In the genomic region with DNA sequence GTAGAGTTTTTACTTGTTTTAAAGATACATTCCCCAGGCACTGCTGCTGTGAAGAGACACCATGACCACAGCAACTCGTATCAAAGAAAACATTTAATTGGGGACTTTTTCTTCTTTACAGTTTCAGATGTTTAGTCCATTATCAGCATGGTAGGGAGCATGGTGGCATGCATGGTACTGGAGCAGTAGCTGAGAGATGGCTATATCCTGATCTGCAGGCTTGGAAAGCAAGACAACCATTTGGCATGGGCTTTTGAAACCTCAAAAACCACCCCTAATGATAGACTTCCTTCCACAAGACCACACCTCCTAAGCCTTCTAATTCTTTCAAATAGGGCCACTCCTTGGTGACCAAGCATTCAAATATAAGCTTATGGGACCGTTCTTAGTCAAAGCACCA, we compare ENCODE assay signal across 12 mouse cellular contexts. TPM values are rescaled to one million over a fixed set of nuclear protein-coding genes. Genes with fewer than 3 reads are reported as not detected.
DNase-seq lines count a peak whose midpoint lies in the region; ATAC-seq and TF ChIP-seq lines count a peak whose summit lies in the region.
"Had no signal": no experiment of that assay in that cellular context is flagged by ENCODE, and none has a peak within 500 bp of the region (broad histone marks: within the 10 kb centered on the region; RNA-seq: fewer than 3 reads in every experiment).

No protein-coding gene starts in this region.

- TF ChIP-seq POLR2A in MEL (IDR thresholded peaks at IDR 0.05; ENCODE audit: control insufficient read depth in 1 of 2, insufficient read depth in 1 of 2, low read depth in 1 of 2, low read length in 2 of 2, poor library complexity in 1 of 2) = no peak; a peak in 1 of 4 replicates
- no peak for TF ChIP-seq POLR2A in limb, embryonic 14.5 days (IDR thresholded peaks at IDR 0.05; ENCODE audit: borderline replicate concordance, extremely low read depth, insufficient read depth, insufficient read length)

- H3K27me3 ChIP-seq in heart, embryonic 10.5 days (ENCODE audit: insufficient read depth, poor library complexity, severe bottlenecking) = no peaks in the 10 kb centered on the region
- no peaks in the 10 kb centered on the region for H3K27me3 ChIP-seq in heart, embryonic 12.5 days (replicated peaks)
- no peaks in the 10 kb centered on the region for H3K27me3 ChIP-seq in liver, embryonic 12.5 days (replicated peaks)
- no peaks in the 10 kb centered on the region for H3K27me3 ChIP-seq in liver, postnatal 0 days (ENCODE audit: insufficient read depth, low read length)
- no peaks in the 10 kb centered on the region for H3K27me3 ChIP-seq in MEL (ENCODE audit: control insufficient read depth in 1 of 2, insufficient read depth in 2 of 2, low read length in 2 of 2)
- no peaks in the 10 kb centered on the region for H3K27me3 ChIP-seq in limb, embryonic 14.5 days (ENCODE audit: control insufficient read depth, insufficient read depth, low read length)
- H3K27me3 ChIP-seq: Patski had no signal

- H3K4me3 ChIP-seq in heart, embryonic 10.5 days = 0 out of 2 replicates have a peak overlapping the region, but pooled peaks have one; percentile 99
- no peak overlapping the region for H3K4me3 ChIP-seq in heart, embryonic 12.5 days
- H3K4me3 ChIP-seq in liver, embryonic 12.5 days = peak overlapping the region; percentile 99; the same call in 1 of the 2 replicates
- no peak overlapping the region for H3K4me3 ChIP-seq in liver, postnatal 0 days (ENCODE audit: low read depth, low read length)
- H3K4me3 ChIP-seq in MEL (ENCODE audit: control insufficient read depth in 1 of 2, insufficient read depth in 1 of 2, low read depth in 2 of 2, low read length in 2 of 2) = peak overlapping the region in 1 of 2 experiments; percentile 77; a peak in 2 of 4 replicates
- H3K4me3 ChIP-seq in limb, embryonic 14.5 days (replicated peaks; ENCODE audit: low read length) = no peak overlapping the region; the same call in 1 of the 2 replicates

- H3K36me3 ChIP-seq in heart, embryonic 10.5 days = no peaks in the 10 kb centered on the region
- H3K36me3 ChIP-seq in heart, embryonic 12.5 days = no peaks in the 10 kb centered on the region
- H3K36me3 ChIP-seq in liver, embryonic 12.5 days = peaks cover 6% of the 10 kb centered on the region; the same call in 1 of the 2 replicates
- no peaks in the 10 kb centered on the region for H3K36me3 ChIP-seq in liver, postnatal 0 days (replicated peaks; ENCODE audit: insufficient read depth, low read length)
- peaks cover 0 to 14% of the 10 kb centered on the region in 2 experiments; a peak in 2 of 4 replicates for H3K36me3 ChIP-seq in MEL (ENCODE audit: control insufficient read depth in 1 of 2, insufficient read depth in 2 of 2, low read length in 2 of 2)
- 0 out of 2 replicates have a peak, but pooled peaks cover 4% of the 10 kb centered on the region for H3K36me3 ChIP-seq in limb, embryonic 14.5 days (ENCODE audit: control insufficient read depth, insufficient read depth, low read length)

- TF ChIP-seq RAD21 in MEL (IDR thresholded peaks at IDR 0.05; ENCODE audit: low read depth, low read length) = no peak

- H3K9ac ChIP-seq in heart, embryonic 12.5 days = no peak overlapping the region
- H3K9ac ChIP-seq in liver, embryonic 12.5 days = peak overlapping the region; percentile 64; the same call in 1 of the 2 replicates
- no peak overlapping the region for H3K9ac ChIP-seq in liver, postnatal 0 days (replicated peaks)
- H3K9ac ChIP-seq in MEL (ENCODE audit: control insufficient read depth, low read depth, low read length, poor library complexity, severe bottlenecking) = peak overlapping the region; percentile 82
- no peak overlapping the region for H3K9ac ChIP-seq in limb, embryonic 14.5 days (ENCODE audit: low read depth, low read length, severe bottlenecking)

- H3K79me2 ChIP-seq in MEL (ENCODE audit: control insufficient read depth, insufficient read depth, low read length, poor library complexity) = peaks cover 31% of the 10 kb centered on the region

- ATAC-seq in heart, embryonic 12.5 days (ENCODE audit: insufficient number of reproducible peaks, low FRiP score) = no peak
- no peak for ATAC-seq in liver, embryonic 12.5 days
- ATAC-seq in liver, postnatal 0 days = no peak
- ATAC-seq in limb, embryonic 14.5 days (ENCODE audit: low FRiP score, low read depth) = no peak
- ATAC-seq: Patski had no signal

- 92% methylated on average over 2 of the region's 2 CpGs for WGBS in heart, embryonic 10.5 days
- 92% methylated on average over 2 of the region's 2 CpGs for WGBS in heart, embryonic 12.5 days
- WGBS in liver, embryonic 12.5 days (ENCODE audit: insufficient replicate concordance) = 87% methylated on average over 2 of the region's 2 CpGs
- WGBS in liver, postnatal 0 days (ENCODE audit: insufficient replicate concordance) = 93% methylated on average over 2 of the region's 2 CpGs
- 92% methylated on average over 2 of the region's 2 CpGs for WGBS in limb, embryonic 14.5 days

- no peak for TF ChIP-seq EP300 in liver, postnatal 0 days (IDR thresholded peaks at IDR 0.05; ENCODE audit: low read depth)
- TF ChIP-seq EP300 in MEL (IDR thresholded peaks at IDR 0.05; ENCODE audit: low read depth in 1 of 2, low read length in 2 of 2) = no peak

- no peak for DNase-seq in heart, embryonic 10.5 days (ENCODE audit: low spot score)
- no peak for DNase-seq in liver, postnatal 0 days
- peak; percentile 75 for DNase-seq in MEL (ENCODE audit: low read depth, low spot score)
- DNase-seq in limb, embryonic 14.5 days (ENCODE audit: low spot score) = no peak
- DNase-seq in testis, postnatal 10 days (ENCODE audit: low spot score) = no peak
- no peak for DNase-seq in layer of hippocampus, adult 8-10 months (ENCODE audit: low spot score in 2 of 2)
- DNase-seq: adrenal gland, adult 2 months; cerebellum, adult 18-20 months; kidney, adult 8-10 months had no signal

- H3K4me1 ChIP-seq in heart, embryonic 10.5 days = peaks cover 5% of the 10 kb centered on the region; the same call in 1 of the 2 replicates
- peaks cover 18% of the 10 kb centered on the region; the same call in 1 of the 2 replicates for H3K4me1 ChIP-seq in heart, embryonic 12.5 days (replicated peaks)
- peaks cover 29% of the 10 kb centered on the region for H3K4me1 ChIP-seq in liver, embryonic 12.5 days
- H3K4me1 ChIP-seq in liver, postnatal 0 days (ENCODE audit: insufficient read depth) = peaks cover 12% of the 10 kb centered on the region
- H3K4me1 ChIP-seq in MEL (ENCODE audit: control insufficient read depth in 1 of 2, insufficient read depth in 2 of 2, low read length in 2 of 2) = peaks cover 0 to 11% of the 10 kb centered on the region in 2 experiments; a peak in 1 of 4 replicates
- H3K4me1 ChIP-seq in limb, embryonic 14.5 days (ENCODE audit: control insufficient read depth, insufficient read depth, low read length) = peaks cover 19% of the 10 kb centered on the region

- H3K9me3 ChIP-seq in heart, embryonic 10.5 days = no peaks in the 10 kb centered on the region
- no peaks in the 10 kb centered on the region for H3K9me3 ChIP-seq in heart, embryonic 12.5 days (replicated peaks)
- no peaks in the 10 kb centered on the region for H3K9me3 ChIP-seq in liver, embryonic 12.5 days (replicated peaks)
- no peaks in the 10 kb centered on the region for H3K9me3 ChIP-seq in liver, postnatal 0 days (ENCODE audit: low read length)
- no peaks in the 10 kb centered on the region for H3K9me3 ChIP-seq in MEL (replicated peaks; ENCODE audit: insufficient read depth, low read length)
- H3K9me3 ChIP-seq in limb, embryonic 14.5 days (ENCODE audit: control insufficient read depth, low read length) = no peaks in the 10 kb centered on the region

- TF ChIP-seq CTCF in liver, postnatal 0 days (IDR thresholded peaks at IDR 0.05; ENCODE audit: low read depth) = no peak
- TF ChIP-seq CTCF in MEL (IDR thresholded peaks at IDR 0.05 in 2 of 3, conservative IDR thresholded peaks at IDR 0.05 in 1 of 3; ENCODE audit: control insufficient read depth in 1 of 3, insufficient read depth in 1 of 3, low read depth in 2 of 3, low read length in 3 of 3, poor library complexity in 1 of 3, severe bottlenecking in 1 of 3) = no peak

- no peak overlapping the region for H3K27ac ChIP-seq in heart, embryonic 10.5 days
- no peak overlapping the region for H3K27ac ChIP-seq in heart, embryonic 12.5 days (ENCODE audit: poor library complexity, severe bottlenecking)
- no peak overlapping the region for H3K27ac ChIP-seq in liver, embryonic 12.5 days
- H3K27ac ChIP-seq in liver, postnatal 0 days (ENCODE audit: low read depth) = no peak overlapping the region
- H3K27ac ChIP-seq in MEL (ENCODE audit: control insufficient read depth, low read depth, low read length) = peak overlapping the region; percentile 40; the same call in 1 of the 2 replicates
- H3K27ac ChIP-seq in limb, embryonic 14.5 days (replicated peaks; ENCODE audit: low read depth, low read length) = no peak overlapping the region

- H3K4me2 ChIP-seq in heart, embryonic 12.5 days = no peak overlapping the region
- peak overlapping the region; percentile 92 for H3K4me2 ChIP-seq in liver, embryonic 12.5 days
- H3K4me2 ChIP-seq in liver, postnatal 0 days (ENCODE audit: low read depth, low read length) = no peak overlapping the region
- 0 out of 2 replicates have a peak overlapping the region, but pooled peaks have one; percentile 47 for H3K4me2 ChIP-seq in limb, embryonic 14.5 days (replicated peaks; ENCODE audit: low read depth, low read length, severe bottlenecking)

RNA-seq across cellular contexts. Expression of gene Nf2, which starts 1.1 kb away (rescaled TPM):
- 43.2 and 52.5 TPM in 2 replicates for polyA plus RNA-seq in heart, embryonic 10.5 days (2016; fragmentation: Nextera tagmentation; extraction: Ambion mirVana)
- polyA plus RNA-seq in heart, embryonic 12.5 days (2016; fragmentation: Nextera tagmentation; extraction: Ambion mirVana) = 50.7 and 51.7 TPM in 2 replicates
- 29.5 and 33.0 TPM in 2 replicates for polyA plus RNA-seq in liver, embryonic 12.5 days (2016; fragmentation: Nextera tagmentation; extraction: Ambion mirVana)
- polyA plus RNA-seq in liver, postnatal 0 days (2015; fragmentation: Nextera tagmentation; extraction: Ambion mirVana) = 5.8 and 7.9 TPM in 2 replicates
- 70.3 and 73.6 TPM in 2 replicates for total RNA-seq in MEL (2012; rRNA removed)
- polyA plus RNA-seq in MEL (2012; ENCODE audit: insufficient read depth in 1 of 2, insufficient read length in 2 of 2, low read depth in 1 of 2, low replicate concordance in 2 of 2, missing spikeins in 1 of 2) = 100 to 1,000 TPM in 1 of 2 experiments, 10 to 100 TPM in 1; 95.6 to 246 TPM
- polyA plus RNA-seq in limb, embryonic 14.5 days (2012; rRNA removed) = 64.9 and 71.5 TPM in 2 replicates
- polyA plus RNA-seq in limb, embryonic 14.5 days (2014; fragmentation: Nextera tagmentation; extraction: Ambion mirVana) = 37.7 and 44.8 TPM in 2 replicates
- total RNA-seq in layer of hippocampus, adult 8-10 months (2022) = 10 to 100 TPM; 88.0 to 96.1 (median 90.3) TPM

RNA-seq across cellular contexts. Expression of gene Nipsnap1, which starts 23.3 kb away (rescaled TPM):
- 43.6 and 60.9 TPM in 2 replicates for polyA plus RNA-seq in heart, embryonic 10.5 days (2016; fragmentation: Nextera tagmentation; extraction: Ambion mirVana)
- polyA plus RNA-seq in heart, embryonic 12.5 days (2016; fragmentation: Nextera tagmentation; extraction: Ambion mirVana) = 35.8 and 36.1 TPM in 2 replicates
- 68.0 and 76.6 TPM in 2 replicates for polyA plus RNA-seq in liver, embryonic 12.5 days (2016; fragmentation: Nextera tagmentation; extraction: Ambion mirVana)
- 135 and 136 TPM in 2 replicates for polyA plus RNA-seq in liver, postnatal 0 days (2015; fragmentation: Nextera tagmentation; extraction: Ambion mirVana)
- total RNA-seq in MEL (2012; rRNA removed) = 13.7 and 14.9 TPM in 2 replicates
- 10 to 100 TPM in 1 of 2 experiments, not detected in 1; 22.9 TPM for polyA plus RNA-seq in MEL (2012; ENCODE audit: insufficient read depth in 1 of 2, insufficient read length in 2 of 2, low read depth in 1 of 2, low replicate concordance in 2 of 2, missing spikeins in 1 of 2)
- polyA plus RNA-seq in limb, embryonic 14.5 days (2012; rRNA removed) = 34.7 and 38.0 TPM in 2 replicates
- polyA plus RNA-seq in limb, embryonic 14.5 days (2014; fragmentation: Nextera tagmentation; extraction: Ambion mirVana) = 42.9 and 53.8 TPM in 2 replicates
- total RNA-seq in layer of hippocampus, adult 8-10 months (2022) = 100 to 1,000 TPM in 1 of 4 experiments, 10 to 100 TPM in 3; 89.8 to 108 (median 95.7) TPM

RNA-seq across cellular contexts. Expression of gene Thoc5, which starts 44.7 kb away (rescaled TPM):
- 32.2 and 36.9 TPM in 2 replicates for polyA plus RNA-seq in heart, embryonic 10.5 days (2016; fragmentation: Nextera tagmentation; extraction: Ambion mirVana)
- 28.8 and 29.6 TPM in 2 replicates for polyA plus RNA-seq in heart, embryonic 12.5 days (2016; fragmentation: Nextera tagmentation; extraction: Ambion mirVana)
- 27.8 and 28.1 TPM in 2 replicates for polyA plus RNA-seq in liver, embryonic 12.5 days (2016; fragmentation: Nextera tagmentation; extraction: Ambion mirVana)
- polyA plus RNA-seq in liver, postnatal 0 days (2015; fragmentation: Nextera tagmentation; extraction: Ambion mirVana) = 7.8 and 8.3 TPM in 2 replicates
- 75.3 and 80.4 TPM in 2 replicates for total RNA-seq in MEL (2012; rRNA removed)
- 10 to 100 TPM; 69.1 to 72.0 TPM for polyA plus RNA-seq in MEL (2012; ENCODE audit: insufficient read depth in 1 of 2, insufficient read length in 2 of 2, low read depth in 1 of 2, low replicate concordance in 2 of 2, missing spikeins in 1 of 2)
- 32.0 and 39.0 TPM in 2 replicates for polyA plus RNA-seq in limb, embryonic 14.5 days (2012; rRNA removed)
- 34.0 and 36.5 TPM in 2 replicates for polyA plus RNA-seq in limb, embryonic 14.5 days (2014; fragmentation: Nextera tagmentation; extraction: Ambion mirVana)
- total RNA-seq in layer of hippocampus, adult 8-10 months (2022) = 10 to 100 TPM; 38.6 to 43.8 (median 41.4) TPM

Comparison
In these comparisons a context has a peak if more than half of its experiments do, and no peak if none do; other contexts are left out.
1. H3K4me3 ChIP-seq: peak in heart, embryonic 10.5 days (single experiment) and liver, embryonic 12.5 days (single experiment); none in heart, embryonic 12.5 days (single experiment), liver, postnatal 0 days (single experiment) and limb, embryonic 14.5 days (single experiment).
2. H3K4me2 ChIP-seq: peak in liver, embryonic 12.5 days (single experiment) and limb, embryonic 14.5 days (single experiment); none in heart, embryonic 12.5 days (single experiment) and liver, postnatal 0 days (single experiment).
3. H3K9ac ChIP-seq: peak in liver, embryonic 12.5 days (single experiment) and MEL (single experiment); none in heart, embryonic 12.5 days (single experiment), liver, postnatal 0 days (single experiment) and limb, embryonic 14.5 days (single experiment).